Mouse (Mus musculus): ENCODE measurements around the gene Cyb5r3. TPM values are rescaled to one million over a fixed set of nuclear protein-coding genes. Genes with fewer than 3 reads are reported as not detected.
A peak's percentile ranks its signal among the peaks of the same experiment; 100 is the strongest.

The Cyb5r3 gene
- polyA plus RNA-seq, 1 experiment from 2014 or later: 164 TPM

DNA sequence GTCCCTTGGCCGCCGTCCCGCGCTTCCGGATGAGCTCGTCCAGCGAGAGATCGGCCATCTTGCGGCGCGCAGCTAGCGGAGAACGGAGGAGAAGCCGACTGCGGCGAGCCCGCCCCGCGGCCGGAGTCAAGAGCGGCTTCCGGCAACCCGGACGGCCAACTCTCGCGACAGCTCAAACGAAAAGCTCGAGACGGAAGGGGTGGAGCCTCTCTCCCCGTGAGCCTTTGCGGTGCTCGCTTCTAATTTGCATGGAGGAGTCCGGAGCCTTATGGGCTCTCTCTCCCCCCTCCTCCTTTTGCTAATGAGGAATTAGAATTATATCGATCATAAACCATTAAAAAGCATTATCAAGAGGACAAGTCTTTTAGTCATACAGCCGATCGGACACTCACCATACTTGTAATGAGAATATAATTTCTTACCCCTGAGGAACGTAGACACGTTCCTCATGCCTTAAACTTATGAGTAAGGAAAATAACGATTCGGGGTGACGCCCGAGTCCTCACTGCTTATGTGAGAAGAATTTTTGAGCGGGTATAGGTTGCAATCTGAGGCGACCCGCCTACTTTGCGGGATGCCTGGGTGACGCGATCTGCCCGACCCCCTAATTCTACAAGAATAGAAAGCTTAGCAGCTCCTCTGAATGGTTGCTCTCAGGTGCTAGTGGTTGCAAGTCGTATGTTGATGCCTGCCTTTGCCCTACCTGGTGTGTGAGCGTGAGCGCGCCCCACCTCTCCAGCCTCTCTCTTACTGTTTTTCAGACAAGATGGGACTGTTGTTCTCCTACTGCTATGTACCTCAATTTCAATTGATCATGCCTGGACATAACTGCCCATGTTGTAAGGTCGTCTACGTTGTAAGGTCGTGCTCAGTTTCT is 23.0 kb downstream of the Cyb5r3 start, which contains the start of gene Poldip3:
TSS of gene Poldip3 (minus strand) at position 189 of the 877 bp plus-strand sequence.
- Histone ChIP-seq H3K27ac (ENCODE audit: low read depth) (peak within 1 kb of the TSS; percentile 97), H3K4me2 (peak within 1 kb of the TSS; percentile 93), H3K4me3 (ENCODE audit: low read depth, low read length) (peak within 1 kb of the TSS; percentile 92), H3K9ac (peak within 1 kb of the TSS; percentile 86), H3K27me3 (ENCODE audit: insufficient read depth, low read length) (no peaks in the 10 kb centered on the region), H3K9me3 (ENCODE audit: low read depth, low read length) (no peaks in the 10 kb centered on the region), H3K36me3 (ENCODE audit: insufficient read depth) (peaks cover 36% of the 10 kb centered on the region), H3K4me1 (ENCODE audit: insufficient read depth) (no peaks in the 10 kb centered on the region)
- peak; percentile 100 for DNase-seq
- peak; percentile 91 for ATAC-seq (ENCODE audit: insufficient read depth)
- under 1% methylated on average over 56 of the region's 56 CpGs for WGBS
- no peak for TF ChIP-seq CTCF (IDR thresholded peaks at IDR 0.05; ENCODE audit: low read depth)

DNA sequence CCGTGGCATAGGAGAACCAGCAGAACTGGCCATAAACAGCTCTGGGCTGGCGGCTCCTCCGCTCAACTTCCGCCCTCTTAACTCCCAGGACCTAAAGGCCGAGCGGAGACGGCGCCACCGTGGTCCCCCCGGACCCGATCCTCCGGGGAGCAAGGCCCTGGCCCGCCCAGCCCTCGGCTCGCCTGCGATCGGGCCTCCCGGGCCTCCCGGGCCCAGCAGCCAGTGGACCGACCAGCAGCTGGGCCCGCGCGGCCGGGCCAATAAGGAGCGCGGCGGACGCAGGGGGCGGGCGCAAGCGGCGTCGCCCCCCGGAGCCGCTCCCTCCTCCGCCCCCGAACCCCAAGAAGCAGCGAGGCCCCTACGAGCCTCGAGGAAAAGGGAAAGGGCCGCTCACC is 23.6 kb downstream of the Cyb5r3 start:
- Histone ChIP-seq H3K4me2 (peak overlapping the region; percentile 93), H3K27ac (ENCODE audit: low read depth) (peak overlapping the region; percentile 97), H3K9ac (peak overlapping the region; percentile 86), H3K27me3 (ENCODE audit: insufficient read depth, low read length) (no peaks in the 10 kb centered on the region), H3K4me3 (ENCODE audit: low read depth, low read length) (peak overlapping the region; percentile 92), H3K36me3 (ENCODE audit: insufficient read depth) (peaks cover 31% of the 10 kb centered on the region), H3K4me1 (ENCODE audit: insufficient read depth) (no peaks in the 10 kb centered on the region), H3K9me3 (ENCODE audit: low read depth, low read length) (no peaks in the 10 kb centered on the region)
- WGBS: under 1% methylated on average over 40 of the region's 41 CpGs
- DNase-seq (peak; percentile 83), ATAC-seq (ENCODE audit: insufficient read depth) (peak; percentile 85)
- TF ChIP-seq CTCF (IDR thresholded peaks at IDR 0.05; ENCODE audit: low read depth): no peak

DNA sequence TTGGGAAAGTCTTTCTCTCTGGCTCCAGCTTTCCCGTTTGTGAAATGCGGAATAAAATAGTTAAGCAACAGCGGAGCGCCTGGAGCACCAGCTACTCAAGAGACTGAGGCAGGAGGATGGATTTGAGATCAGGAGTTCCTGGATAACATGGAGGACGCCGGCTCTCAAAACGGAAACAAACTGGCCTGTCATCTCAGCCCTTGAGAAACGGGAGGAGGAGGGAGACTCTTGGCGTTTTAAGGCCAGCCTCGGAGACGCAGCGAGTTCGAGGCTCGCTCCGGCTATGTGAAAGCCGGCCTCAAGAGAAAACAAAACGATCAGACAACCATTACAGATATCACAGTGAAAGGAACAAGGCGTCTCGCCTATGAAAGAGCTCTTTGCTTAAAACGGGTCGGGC is 24.0 kb downstream of the Cyb5r3 start:
- peak overlapping the region; percentile 86 for H3K9ac ChIP-seq
- peak overlapping the region; percentile 97 for H3K27ac ChIP-seq (ENCODE audit: low read depth)
- no peaks in the 10 kb centered on the region for H3K9me3 ChIP-seq (ENCODE audit: low read depth, low read length)
- ATAC-seq (ENCODE audit: insufficient read depth): no peak
- H3K4me1 ChIP-seq (ENCODE audit: insufficient read depth): no peaks in the 10 kb centered on the region
- TF ChIP-seq CTCF (IDR thresholded peaks at IDR 0.05; ENCODE audit: low read depth): no peak
- peak overlapping the region; percentile 92 for H3K4me3 ChIP-seq (ENCODE audit: low read depth, low read length)
- no peaks in the 10 kb centered on the region for H3K27me3 ChIP-seq (ENCODE audit: insufficient read depth, low read length)
- H3K4me2 ChIP-seq: peak overlapping the region; percentile 93
- 2% methylated on average over 21 of the region's 21 CpGs for WGBS
- peaks cover 27% of the 10 kb centered on the region for H3K36me3 ChIP-seq (ENCODE audit: insufficient read depth)
- DNase-seq: no peak

DNA sequence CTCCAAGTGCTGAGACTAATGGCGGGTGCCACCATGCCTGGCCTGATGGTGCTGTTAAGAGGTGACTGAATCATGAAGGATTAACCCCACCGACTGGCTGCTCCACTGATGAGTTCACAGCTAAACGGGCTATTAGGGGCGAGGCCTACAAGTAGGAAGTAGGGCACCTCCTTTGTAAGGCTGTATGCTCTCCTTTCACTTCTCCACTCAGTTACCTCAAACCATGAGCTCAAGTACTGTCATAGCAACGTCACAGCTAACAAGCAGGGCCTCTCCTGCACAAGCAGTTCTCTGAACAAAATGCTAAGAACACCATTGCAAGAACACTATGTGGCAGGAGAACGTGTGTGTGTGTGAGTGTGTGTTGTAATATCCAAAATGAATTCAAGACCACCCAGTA is 26.9 kb downstream of the Cyb5r3 start:
- TF ChIP-seq CTCF (IDR thresholded peaks at IDR 0.05; ENCODE audit: low read depth): no peak
- no peak overlapping the region for H3K27ac ChIP-seq (ENCODE audit: low read depth)
- H3K4me3 ChIP-seq (ENCODE audit: low read depth, low read length): no peak overlapping the region
- no peaks in the 10 kb centered on the region for H3K9me3 ChIP-seq (ENCODE audit: low read depth, low read length)
- peaks cover 33% of the 10 kb centered on the region for H3K36me3 ChIP-seq (ENCODE audit: insufficient read depth)
- DNase-seq: no peak
- WGBS: 85% methylated on average over 6 of the region's 6 CpGs
- H3K9ac ChIP-seq: no peak overlapping the region
- H3K27me3 ChIP-seq (ENCODE audit: insufficient read depth, low read length): no peaks in the 10 kb centered on the region
- no peaks in the 10 kb centered on the region for H3K4me1 ChIP-seq (ENCODE audit: insufficient read depth)
- ATAC-seq (ENCODE audit: insufficient read depth): no peak
- H3K4me2 ChIP-seq: no peak overlapping the region

DNA sequence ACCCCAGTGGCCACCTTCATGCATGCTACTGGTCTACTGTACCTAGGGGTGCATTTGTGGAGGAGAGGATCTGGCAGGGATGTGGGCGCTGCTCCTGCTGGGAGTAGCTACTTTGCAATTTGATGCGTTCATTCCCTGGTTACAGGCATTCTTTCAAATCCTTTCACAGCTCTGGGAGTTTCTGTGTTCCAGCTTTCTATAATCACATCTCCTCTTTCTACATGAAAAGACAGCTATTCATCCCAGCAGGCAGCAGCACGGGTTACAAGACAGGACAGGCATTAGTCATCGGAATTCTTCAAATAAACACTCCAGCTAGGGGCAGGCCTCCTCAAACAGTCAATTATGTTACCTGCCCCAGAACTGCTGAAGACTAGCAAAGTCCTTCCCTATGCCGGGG is 29.5 kb downstream of the Cyb5r3 start:
- Histone ChIP-seq H3K36me3 (ENCODE audit: insufficient read depth) (peaks cover 41% of the 10 kb centered on the region), H3K9ac (no peak overlapping the region), H3K4me2 (no peak overlapping the region), H3K9me3 (ENCODE audit: low read depth, low read length) (no peaks in the 10 kb centered on the region), H3K4me1 (ENCODE audit: insufficient read depth) (no peaks in the 10 kb centered on the region), H3K27ac (ENCODE audit: low read depth) (no peak overlapping the region), H3K4me3 (ENCODE audit: low read depth, low read length) (no peak overlapping the region), H3K27me3 (ENCODE audit: insufficient read depth, low read length) (no peaks in the 10 kb centered on the region)
- WGBS: 23% methylated on average over 5 of the region's 5 CpGs
- DNase-seq: peak; percentile 1
- ATAC-seq (ENCODE audit: insufficient read depth): no peak
- no peak for TF ChIP-seq CTCF (IDR thresholded peaks at IDR 0.05; ENCODE audit: low read depth)

DNA sequence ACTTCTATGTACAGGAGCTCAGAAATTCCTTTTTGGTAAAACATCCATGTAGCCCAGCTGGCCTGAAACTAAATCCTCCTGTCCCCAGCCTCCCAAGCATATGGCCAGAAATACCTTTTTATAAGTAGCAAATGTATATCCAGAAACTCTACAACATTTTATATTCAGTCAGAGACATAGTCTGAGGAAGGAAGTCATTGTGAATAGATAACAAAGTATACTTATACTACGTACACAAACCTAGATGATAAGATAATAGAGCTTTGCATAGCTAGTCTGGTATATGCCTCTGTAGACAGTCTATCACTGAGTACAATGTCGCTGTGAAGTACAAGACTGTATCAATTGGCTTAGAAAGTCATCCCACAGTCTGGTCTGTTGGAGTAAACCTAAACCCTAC is 36.7 kb downstream of the Cyb5r3 start:
- H3K27ac ChIP-seq (ENCODE audit: low read depth): no peak overlapping the region

DNA sequence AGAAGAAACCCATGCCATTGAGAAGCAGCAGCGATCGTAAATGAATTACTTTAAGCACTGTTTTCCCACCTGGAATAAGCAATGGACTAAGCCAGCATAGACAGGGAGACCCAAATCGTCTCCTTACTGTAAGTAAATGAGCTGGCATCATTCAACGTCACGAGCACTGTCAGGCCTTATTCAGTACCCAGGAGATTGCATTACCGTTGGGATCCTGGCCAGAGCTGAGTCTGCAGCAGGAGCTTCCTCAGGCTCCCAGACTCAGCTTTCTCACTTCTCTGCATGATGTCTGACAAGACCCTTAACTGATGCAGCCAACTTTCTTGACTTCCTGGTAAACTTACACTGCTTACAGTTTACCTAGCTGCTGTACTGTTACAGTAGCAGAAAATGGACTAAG is 37.7 kb downstream of the Cyb5r3 start:
- Histone ChIP-seq H3K27ac (ENCODE audit: low read depth) (no peak overlapping the region), H3K4me1 (ENCODE audit: insufficient read depth) (no peaks in the 10 kb centered on the region), H3K4me3 (ENCODE audit: low read depth, low read length) (no peak overlapping the region), H3K9me3 (ENCODE audit: low read depth, low read length) (no peaks in the 10 kb centered on the region), H3K9ac (no peak overlapping the region), H3K27me3 (ENCODE audit: insufficient read depth, low read length) (no peaks in the 10 kb centered on the region), H3K36me3 (ENCODE audit: insufficient read depth) (peaks cover 88% of the 10 kb centered on the region), H3K4me2 (no peak overlapping the region)
- DNase-seq: no peak
- TF ChIP-seq CTCF (IDR thresholded peaks at IDR 0.05; ENCODE audit: low read depth): no peak
- ATAC-seq (ENCODE audit: insufficient read depth): no peak
- WGBS: 87% methylated on average over 6 of the region's 6 CpGs

More for the DNA sequence above, 36.7 kb downstream of the Cyb5r3 start:
- no peak for TF ChIP-seq CTCF (IDR thresholded peaks at IDR 0.05; ENCODE audit: low read depth)
- Histone ChIP-seq H3K9me3 (ENCODE audit: low read depth, low read length) (no peaks in the 10 kb centered on the region), H3K9ac (no peak overlapping the region), H3K36me3 (ENCODE audit: insufficient read depth) (peaks cover 78% of the 10 kb centered on the region), H3K4me1 (ENCODE audit: insufficient read depth) (no peaks in the 10 kb centered on the region), H3K4me3 (ENCODE audit: low read depth, low read length) (no peak overlapping the region), H3K4me2 (no peak overlapping the region), H3K27me3 (ENCODE audit: insufficient read depth, low read length) (no peaks in the 10 kb centered on the region)
- ATAC-seq (ENCODE audit: insufficient read depth) (no peak), DNase-seq (no peak)
- WGBS: 75% methylated on average over 2 of the region's 2 CpGs
